Mouse (Mus musculus) spleen, adult 10 weeks (tissue): ENCODE results near the gene Nptx1. TPM values are rescaled to one million over a fixed set of nuclear protein-coding genes. Genes with fewer than 3 reads are reported as not detected.

Source experiments
- polyA plus RNA-seq: library from polyadenylated mRNA; stranded (reverse); fragments of 350-450 nt; fragmentation: Illumina TruSeq; extraction: RNeasy Lipid Tissue Mini Kit (QIAGEN cat#74804); gene quantifications from one replicate; pipeline ENCODE4 v1.2.3, GENCODE M21; 2015; ENCODE audit warnings: low replicate concordance; ENCODE audit not compliant: insufficient read depth

Gene Nptx1
- polyA plus RNA-seq, result 0.06 TPM

DNA sequence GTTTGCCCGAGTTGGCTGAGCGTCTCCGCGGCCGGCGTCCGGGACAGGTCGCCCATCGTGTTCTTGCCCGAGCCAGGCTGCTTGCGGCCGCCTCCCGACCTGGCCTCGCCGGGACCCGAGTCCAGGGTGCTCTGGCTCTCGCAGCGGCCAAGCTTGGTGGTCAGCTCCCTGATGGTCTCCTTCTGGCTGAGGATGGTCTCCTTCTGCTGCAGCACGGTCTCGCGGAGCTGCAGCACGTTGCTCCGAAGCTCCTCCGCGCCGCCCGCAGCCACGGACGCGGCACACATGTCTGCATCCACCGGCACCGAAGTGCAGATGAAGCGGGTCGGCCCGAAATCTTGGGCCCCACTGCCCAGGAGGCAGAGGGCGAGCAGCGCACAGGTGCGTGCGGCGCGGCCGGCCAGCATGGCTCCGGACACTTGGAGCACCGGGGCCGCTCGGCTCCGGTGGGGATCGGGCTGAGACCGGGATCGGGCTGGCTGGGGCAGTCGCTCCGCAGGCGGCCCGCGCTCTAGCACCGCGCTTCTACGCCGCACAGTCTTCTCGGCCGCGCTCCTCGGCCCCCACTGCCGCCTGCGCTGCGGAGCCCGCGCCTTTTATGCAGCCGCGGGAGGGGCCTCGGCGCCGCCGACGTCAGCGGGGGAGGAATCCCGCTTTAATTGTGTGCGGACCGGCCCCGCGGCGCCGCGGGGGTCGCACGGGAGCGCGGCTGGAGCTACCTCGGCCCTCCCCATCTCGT, at the start of gene Nptx1:
Nptx1 (minus strand) TSS at position 571 of the 739 bp plus-strand sequence.

DNA sequence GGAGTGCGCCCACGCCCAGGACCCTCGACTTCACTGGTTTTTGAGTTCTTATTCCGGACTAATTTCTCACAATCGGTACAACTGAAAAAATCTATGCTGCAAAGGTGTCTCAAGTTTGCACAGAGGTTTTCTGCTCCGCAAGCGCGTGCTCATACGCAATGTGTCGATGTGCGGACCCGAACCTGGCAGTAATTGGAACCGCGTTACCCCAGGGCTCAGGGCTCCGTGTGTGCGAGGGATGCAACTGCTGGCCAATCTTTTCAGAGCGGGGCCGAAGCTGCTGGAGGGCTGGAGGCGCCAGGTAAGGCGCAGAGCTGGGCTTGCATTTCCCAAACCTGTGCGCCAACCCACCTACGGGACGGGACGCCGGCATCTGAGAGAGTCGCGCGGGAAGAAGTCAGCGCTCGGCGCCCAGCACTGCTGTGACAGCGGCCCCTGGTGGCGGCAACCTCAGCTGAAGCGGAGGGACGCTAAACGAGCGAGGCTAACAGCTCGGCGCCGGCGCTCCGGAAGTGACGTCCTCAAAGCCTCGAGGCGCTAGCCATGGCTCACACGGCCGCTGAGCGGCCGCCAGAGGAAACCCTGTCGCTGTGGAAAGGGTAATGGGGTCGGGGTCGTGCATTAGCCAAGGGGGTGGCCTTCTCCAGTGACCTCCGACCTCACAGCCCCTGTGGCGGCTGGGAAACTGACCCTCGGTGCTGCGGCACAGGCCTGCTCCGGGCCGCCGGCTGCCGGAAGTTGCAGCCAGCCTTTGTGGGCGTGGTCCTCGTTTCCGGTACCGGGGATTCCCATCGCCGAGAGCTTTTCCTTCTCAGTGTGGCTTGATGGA, 56.5 kb downstream of the Nptx1 start, which contains the start of gene Endov:
Endov (plus strand) TSS at position 487 of the 829 bp plus-strand sequence.

Other genes starting within 250 kb of the Nptx1 start
- gene Eif4a3, start 247.7 kb downstream of the Nptx1 start, polyA plus RNA-seq, result 157 TPM
- not detected for gene Card14, start 240.0 kb downstream of the Nptx1 start, polyA plus RNA-seq
- 12.0 TPM for gene Sgsh, start 192.2 kb downstream of the Nptx1 start, polyA plus RNA-seq
- 12.1 TPM for gene Slc26a11, start 192.2 kb downstream of the Nptx1 start, polyA plus RNA-seq
- 182 TPM for gene Rnf213, start 154.7 kb downstream of the Nptx1 start, polyA plus RNA-seq
- 7.0 TPM for gene Endov, start 56.4 kb downstream of the Nptx1 start, polyA plus RNA-seq
- gene Rptor, start 55.2 kb upstream of the Nptx1 start, polyA plus RNA-seq, result 9.0 TPM